Mouse (Mus musculus) midbrain, embryonic 14.5 days (tissue): ENCODE measurements at regions not wholly inside any gene's neighbourhood (a gene's known extent, or its start where the extent isn't known, plus 50 kb on each side); places are given as distances from the start of the nearest gene placed in this dataset.
"Not testable (repeated sequence)": the region's sequence is repeated elsewhere in the genome, so short reads cannot be mapped to it uniquely, and the experiment has no call there.

Source experiments
- ATAC-seq: fragments of 200-750 bp; cut with Nextera tagmentation; 2 replicates; pipeline ENCODE4 v1.8.0; 2017; ENCODE audit warnings: moderate number of reproducible peaks, moderate library complexity; ENCODE audit not compliant: low FRiP score, low TSS enrichment
- DNase-seq: peaks from one replicate; pipeline ENCODE4 v3.0.0-alpha.2; 2015
- H3K27ac ChIP-seq: fragments of 300-500 bp; sonication (generic); replicated peaks from 2 replicates; pipeline ENCODE4 v1.5.1; 2014; ENCODE audit warnings: mild to moderate bottlenecking, low read depth, low read length, moderate library complexity
- H3K27me3 ChIP-seq: fragments of 300-500 bp; sonication (generic); 2 replicates; pipeline ENCODE4 v1.6.1; 2014; ENCODE audit warnings: low read length, control low read depth, mixed read lengths; ENCODE audit not compliant: control insufficient read depth, insufficient read depth
- H3K36me3 ChIP-seq: fragments of 300-500 bp; sonication (generic); 2 replicates; pipeline ENCODE4 v1.6.1; 2014; ENCODE audit warnings: low read length, control low read depth; ENCODE audit not compliant: control insufficient read depth, insufficient read depth
- H3K4me1 ChIP-seq: fragments of 300-500 bp; sonication (generic); 2 replicates; pipeline ENCODE4 v1.6.1; 2014; ENCODE audit warnings: mild to moderate bottlenecking, antibody characterized with exemption, low read length, control low read depth; ENCODE audit not compliant: control insufficient read depth, insufficient read depth
- H3K4me2 ChIP-seq: fragments of 300-500 bp; sonication (generic); 2 replicates; pipeline ENCODE4 v1.6.1; 2014; ENCODE audit warnings: mild to moderate bottlenecking, low read length, moderate library complexity
- H3K4me3 ChIP-seq: fragments of 300-500 bp; sonication (generic); replicated peaks from 2 replicates; pipeline ENCODE4 v1.5.1; 2014; ENCODE audit warnings: low read depth, low read length
- H3K9ac ChIP-seq: fragments of 300-500 bp; sonication (generic); replicated peaks from 2 replicates; pipeline ENCODE4 v1.6.1; 2014; ENCODE audit warnings: mild to moderate bottlenecking, low read length, moderate library complexity
- H3K9me3 ChIP-seq: fragments of 300-500 bp; sonication (generic); 2 replicates; pipeline ENCODE4 v1.6.1; 2016; ENCODE audit warnings: low read length, control low read depth, mixed read lengths; ENCODE audit not compliant: control insufficient read depth
- WGBS: fragments of 180-500 bp; shearing (Covaris S2); extraction: QIAGEN DNeasy Blood & Tissue Kit; methylation state at CpG from one replicate; pipeline ENCODE4 v1.1.7; 2014; 5-methylcytosine and 5-hydroxymethylcytosine counted together

DNA sequence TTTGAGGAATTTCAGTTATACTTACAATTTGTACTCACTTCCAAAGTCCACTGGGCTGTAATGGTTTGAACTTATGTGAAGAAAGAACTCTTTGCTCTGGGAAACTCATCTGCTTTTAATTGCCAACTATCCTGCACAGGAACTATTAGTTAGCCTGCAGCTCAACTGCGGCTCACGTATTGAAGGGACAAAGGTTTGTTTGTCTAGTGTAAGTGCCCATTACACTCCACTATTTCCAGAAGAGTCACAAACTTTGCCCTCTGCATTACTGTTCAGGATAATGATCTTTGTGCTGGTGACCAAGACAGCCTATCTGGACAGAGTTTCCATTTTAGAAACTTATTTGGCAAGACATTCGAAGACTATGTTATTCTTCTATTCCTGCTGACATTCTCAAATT is 74.5 kb downstream of the Slc10a2 start:
- 90% methylated on average over 3 of the region's 3 CpGs for WGBS
- Histone ChIP-seq H3K36me3 (no peaks in the 10 kb centered on the region), H3K4me2 (no peak overlapping the region), H3K4me3 (no peak overlapping the region), H3K9ac (no peak overlapping the region), H3K27me3 (no peaks in the 10 kb centered on the region), H3K27ac (no peak overlapping the region), H3K4me1 (no peaks in the 10 kb centered on the region), H3K9me3 (no peaks in the 10 kb centered on the region)
- DNase-seq: no peak
- ATAC-seq: no peak

DNA sequence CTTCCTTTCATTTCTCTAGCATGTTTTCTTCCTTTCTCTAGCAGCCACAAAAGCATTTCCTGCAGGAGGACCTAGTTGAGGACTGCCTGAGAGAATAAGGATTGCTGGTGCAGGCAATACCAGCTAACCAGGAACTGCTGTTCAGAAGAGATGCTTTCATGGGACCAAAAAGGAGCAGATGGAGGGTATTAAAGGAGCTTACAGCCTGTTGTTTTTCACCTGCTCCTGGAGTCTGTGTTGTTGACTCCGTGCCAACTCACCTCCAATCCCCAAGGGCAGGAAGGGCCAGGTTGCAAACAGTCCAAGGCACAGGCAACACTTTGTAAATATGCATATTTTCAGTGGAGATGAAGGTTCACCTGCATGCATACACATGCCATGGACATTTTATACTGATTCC is 92.8 kb downstream of the Slc10a2 start:
- H3K27ac ChIP-seq: no peak overlapping the region
- 52% methylated on average over 1 of the region's 1 CpGs for WGBS
- peak; percentile 11 for DNase-seq

DNA sequence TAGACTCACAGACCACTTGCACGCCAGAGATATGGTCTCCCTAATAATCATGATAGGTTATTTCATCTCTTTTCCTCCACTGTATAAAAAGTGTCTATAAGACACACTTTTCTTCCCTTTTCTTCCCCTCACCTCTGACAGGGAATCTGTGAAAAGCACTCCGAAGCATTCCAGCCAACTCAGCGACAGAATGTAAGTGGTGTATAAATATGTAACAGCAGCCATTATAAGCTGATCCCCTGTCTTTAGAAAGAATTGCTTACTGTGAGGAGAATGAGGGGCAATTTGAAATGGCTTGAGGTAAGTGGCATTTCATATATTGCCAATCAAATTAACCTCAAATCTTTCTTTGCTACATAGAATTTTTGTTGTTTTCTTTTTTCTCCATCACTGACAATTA is 93.4 kb downstream of the Slc10a2 start:
- Histone ChIP-seq H3K27me3 (no peaks in the 10 kb centered on the region), H3K36me3 (no peaks in the 10 kb centered on the region), H3K9ac (no peak overlapping the region), H3K27ac (no peak overlapping the region), H3K4me2 (no peak overlapping the region), H3K4me1 (no peaks in the 10 kb centered on the region), H3K4me3 (no peak overlapping the region), H3K9me3 (no peaks in the 10 kb centered on the region)
- DNase-seq (peak; percentile 9), ATAC-seq (no peak)
- WGBS: 62% methylated on average over 3 of the region's 3 CpGs

More for the DNA sequence above, 92.8 kb downstream of the Slc10a2 start:
- ATAC-seq: no peak
- no peaks in the 10 kb centered on the region for H3K27me3 ChIP-seq
- no peaks in the 10 kb centered on the region for H3K4me1 ChIP-seq
- no peak overlapping the region for H3K9ac ChIP-seq
- no peak overlapping the region for H3K4me2 ChIP-seq
- H3K36me3 ChIP-seq: no peaks in the 10 kb centered on the region
- no peak overlapping the region for H3K4me3 ChIP-seq
- H3K9me3 ChIP-seq: no peaks in the 10 kb centered on the region

DNA sequence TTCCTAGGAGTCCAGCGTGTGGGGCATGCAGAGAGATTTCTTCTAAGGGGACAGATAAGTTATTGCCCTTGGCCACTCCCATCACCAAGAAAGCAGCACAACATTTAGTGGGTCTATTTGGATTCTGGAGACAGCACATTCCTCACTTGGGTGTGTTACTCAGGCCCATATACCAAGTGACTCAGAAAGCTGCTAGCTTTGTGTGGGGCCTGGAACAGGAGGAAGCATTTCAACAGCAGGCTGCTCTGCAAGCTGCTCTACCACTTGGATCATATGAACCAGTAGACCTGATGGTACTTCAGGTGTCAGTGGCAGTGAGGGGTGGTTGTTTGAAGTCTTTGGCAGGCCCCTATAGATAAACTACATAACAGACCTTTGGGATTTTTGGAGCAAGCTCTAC is 101.8 kb downstream of the Slc10a2 start:
- not testable (repeated sequence) for H3K9ac ChIP-seq, H3K27me3 ChIP-seq, H3K9me3 ChIP-seq, ATAC-seq, H3K4me3 ChIP-seq, H3K4me2 ChIP-seq, DNase-seq, H3K36me3 ChIP-seq, H3K4me1 ChIP-seq, H3K27ac ChIP-seq
- 90% methylated on average over 1 of the region's 1 CpGs for WGBS
